Mouse (Mus musculus) midbrain, embryonic 15.5 days (tissue): ENCODE results near the gene Chpf. TPM values are rescaled to one million over a fixed set of nuclear protein-coding genes. Genes with fewer than 3 reads are reported as not detected.

Source experiments
- ATAC-seq: fragments of 200-750 bp; cut with Nextera tagmentation; replicated peaks from 2 replicates; pipeline ENCODE4 v1.8.0; 2017; ENCODE audit warnings: moderate TSS enrichment
- H3K27ac ChIP-seq: fragments of 300-500 bp; sonication (generic); 2 replicates; pipeline ENCODE4 v1.5.1; 2015; ENCODE audit warnings: mild to moderate bottlenecking, inconsistent platforms
- H3K27me3 ChIP-seq: fragments of 300-500 bp; sonication (generic); replicated peaks from 2 replicates; pipeline ENCODE4 v1.6.1; 2015; ENCODE audit warnings: inconsistent platforms
- H3K36me3 ChIP-seq: fragments of 300-500 bp; sonication (generic); replicated peaks from 2 replicates; pipeline ENCODE4 v1.6.1; 2015; ENCODE audit warnings: inconsistent platforms
- H3K4me1 ChIP-seq: fragments of 300-500 bp; sonication (generic); 2 replicates; pipeline ENCODE4 v1.6.1; 2015; ENCODE audit warnings: inconsistent platforms
- H3K4me2 ChIP-seq: fragments of 300-500 bp; sonication (generic); 2 replicates; pipeline ENCODE4 v1.6.1; 2015; ENCODE audit warnings: inconsistent platforms, mild to moderate bottlenecking, moderate library complexity
- H3K4me3 ChIP-seq: fragments of 300-500 bp; sonication (generic); 2 replicates; pipeline ENCODE4 v1.5.1; 2015; ENCODE audit warnings: mild to moderate bottlenecking, inconsistent platforms
- H3K9ac ChIP-seq: fragments of 300-500 bp; sonication (generic); 2 replicates; pipeline ENCODE4 v1.6.1; 2015; ENCODE audit warnings: mild to moderate bottlenecking, inconsistent platforms
- H3K9me3 ChIP-seq: fragments of 300-500 bp; sonication (generic); 2 replicates; pipeline ENCODE4 v1.6.1; 2016; ENCODE audit warnings: inconsistent platforms
- WGBS: fragments of 180-500 bp; shearing (Covaris S2); methylation state at CpG from one replicate; pipeline ENCODE4 v1.1.7; 2015; ENCODE audit warnings: mixed read lengths; 5-methylcytosine and 5-hydroxymethylcytosine counted together
- polyA plus RNA-seq: library from polyadenylated mRNA; unstranded; fragments of >200 nt; fragmentation: Nextera tagmentation; extraction: Ambion mirVana; gene quantifications from 2 replicates; pipeline ENCODE4 v1.2.1, GENCODE M21; 2015

Gene Chpf
- polyA plus RNA-seq, 1 experiment from 2014 or later: 42.3 TPM

DNA sequence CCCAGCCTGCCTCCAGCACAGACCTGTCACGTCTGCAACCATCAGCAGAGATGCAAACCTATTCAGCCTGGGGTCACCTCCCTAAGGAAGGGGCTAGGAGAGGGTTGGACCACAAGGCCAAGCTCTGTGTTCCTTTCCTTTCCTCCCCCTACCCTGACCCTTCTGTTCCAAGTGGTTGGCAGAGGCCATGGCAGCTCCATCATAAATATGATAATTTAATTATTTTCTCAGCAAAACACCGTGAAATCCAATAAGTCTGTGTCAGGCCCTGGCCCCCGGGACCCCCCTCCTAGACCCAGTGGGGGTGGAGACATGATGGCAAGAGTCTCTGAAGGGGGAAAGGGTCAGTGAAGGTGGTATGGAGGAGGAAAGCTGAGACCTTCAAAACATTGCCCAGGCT is 34.9 kb downstream of the Chpf start:
- peaks cover 5% of the 10 kb centered on the region; the same call in 1 of the 2 replicates for H3K27me3 ChIP-seq
- H3K4me2 ChIP-seq: peak overlapping the region; percentile 34
- ATAC-seq: 0 out of 2 replicates have a peak, but pooled peaks have one; percentile 2

GRCm38 (mm10) chr1:75443247-75444024 is 35.7 kb downstream of the Chpf start:
- Histone ChIP-seq H3K9ac (no peak overlapping the region), H3K4me3 (no peak overlapping the region), H3K4me2 (peak overlapping the region; percentile 34), H3K36me3 (no peaks in the 10 kb centered on the region), H3K27me3 (no peaks in the 10 kb centered on the region), H3K27ac (peak overlapping the region; percentile 82), H3K4me1 (peaks cover 73% of the 10 kb centered on the region), H3K9me3 (no peaks in the 10 kb centered on the region)
- 11% methylated on average over 13 of the region's 13 CpGs for WGBS
- no peak for ATAC-seq

More for the DNA sequence above, 34.9 kb downstream of the Chpf start:
- Histone ChIP-seq H3K4me3 (no peak overlapping the region; the same call in 1 of the 2 replicates), H3K36me3 (no peaks in the 10 kb centered on the region), H3K9ac (peak overlapping the region; percentile 1; the same call in 1 of the 2 replicates), H3K9me3 (no peaks in the 10 kb centered on the region), H3K27ac (peak overlapping the region; percentile 82), H3K4me1 (peaks cover 76% of the 10 kb centered on the region)
- WGBS: 23% methylated on average over 3 of the region's 3 CpGs

DNA sequence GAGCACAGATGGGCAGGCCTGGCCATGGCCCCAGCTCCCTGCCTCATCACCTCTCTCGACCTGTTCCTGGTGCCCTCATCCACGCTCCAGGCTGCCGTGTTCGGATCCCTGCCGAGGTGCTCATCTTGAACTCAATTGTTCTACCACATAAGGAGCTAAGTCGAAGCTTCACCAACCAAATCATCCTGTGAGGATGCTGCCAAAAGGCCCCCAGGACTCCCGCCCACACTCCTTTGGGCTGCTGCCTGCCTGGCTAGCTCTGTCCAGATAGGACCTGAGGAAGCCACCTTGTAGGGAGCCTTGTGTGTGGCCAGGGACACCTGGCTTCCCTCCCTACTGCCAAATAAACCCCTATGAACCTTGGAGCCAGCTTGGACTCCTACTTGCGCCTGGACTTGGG is 36.3 kb downstream of the Chpf start:
- peak overlapping the region; percentile 82 for H3K27ac ChIP-seq
- no peak overlapping the region for H3K9ac ChIP-seq
- no peak for ATAC-seq
- peaks cover 67% of the 10 kb centered on the region for H3K4me1 ChIP-seq
- no peak overlapping the region for H3K4me3 ChIP-seq
- H3K9me3 ChIP-seq: no peaks in the 10 kb centered on the region
- H3K4me2 ChIP-seq: no peak overlapping the region
- 12% methylated on average over 8 of the region's 8 CpGs for WGBS
- no peaks in the 10 kb centered on the region for H3K36me3 ChIP-seq
- no peaks in the 10 kb centered on the region for H3K27me3 ChIP-seq

DNA sequence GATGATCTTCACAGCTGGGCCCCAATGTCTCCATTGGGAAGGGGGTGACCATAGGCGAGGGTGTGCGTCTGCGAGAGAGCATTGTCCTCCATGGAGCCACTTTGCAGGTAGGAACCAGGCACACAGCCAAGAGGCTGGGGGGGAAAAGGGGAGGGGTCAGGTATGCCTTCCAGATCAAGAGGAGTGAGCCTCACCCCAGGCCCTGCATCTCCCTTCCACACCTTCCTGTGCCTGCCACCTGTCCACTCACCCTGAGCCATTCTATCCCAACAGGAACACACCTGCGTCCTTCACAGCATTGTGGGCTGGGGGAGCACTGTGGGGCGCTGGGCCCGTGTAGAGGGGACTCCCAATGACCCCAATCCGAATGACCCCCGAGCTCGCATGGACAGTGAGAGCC is 36.9 kb downstream of the Chpf start:
- WGBS: 79% methylated on average over 9 of the region's 9 CpGs
- H3K27me3 ChIP-seq: no peaks in the 10 kb centered on the region
- no peak overlapping the region for H3K4me2 ChIP-seq
- ATAC-seq: no peak
- H3K9ac ChIP-seq: no peak overlapping the region
- H3K9me3 ChIP-seq: no peaks in the 10 kb centered on the region
- peaks cover 65% of the 10 kb centered on the region for H3K4me1 ChIP-seq
- no peak overlapping the region for H3K4me3 ChIP-seq
- peak overlapping the region; percentile 82; the same call in 1 of the 2 replicates for H3K27ac ChIP-seq
- H3K36me3 ChIP-seq: no peaks in the 10 kb centered on the region

DNA sequence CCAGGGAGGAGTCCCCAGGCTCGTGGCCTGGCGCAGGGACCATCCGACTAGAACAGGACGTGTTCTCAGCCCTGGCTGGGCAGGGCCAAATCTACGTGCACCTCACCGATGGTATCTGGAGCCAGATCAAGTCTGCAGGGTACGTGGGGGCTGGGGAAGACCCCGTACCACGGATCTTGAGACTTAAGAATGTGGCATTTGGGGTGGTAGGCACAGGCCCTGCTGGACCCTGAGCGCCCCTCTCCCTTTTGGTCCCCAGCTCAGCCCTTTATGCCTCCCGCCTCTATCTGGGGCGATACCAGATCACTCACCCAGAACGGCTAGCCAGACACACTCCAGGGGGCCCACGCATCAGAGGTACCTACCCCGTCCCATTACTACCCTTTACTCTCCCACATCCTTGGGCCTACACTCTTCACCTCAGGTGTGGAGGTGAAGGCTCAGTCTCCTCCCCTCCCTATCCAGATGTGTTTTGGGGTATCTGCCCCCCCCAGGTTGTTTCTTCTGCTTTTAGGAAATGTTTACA is 37.6 kb downstream of the Chpf start:
- Histone ChIP-seq H3K4me1 (peaks cover 65% of the 10 kb centered on the region), H3K27ac (no peak overlapping the region), H3K36me3 (no peaks in the 10 kb centered on the region), H3K4me2 (no peak overlapping the region), H3K9ac (no peak overlapping the region), H3K9me3 (no peaks in the 10 kb centered on the region), H3K4me3 (no peak overlapping the region), H3K27me3 (no peaks in the 10 kb centered on the region)
- 80% methylated on average over 15 of the region's 15 CpGs for WGBS
- ATAC-seq: no peak

GRCm38 (mm10) chr1:75440661-75441060 is 38.4 kb downstream of the Chpf start:
- no peak for ATAC-seq
- no peak overlapping the region for H3K27ac ChIP-seq
- 88% methylated on average over 7 of the region's 7 CpGs for WGBS
- H3K36me3 ChIP-seq: no peaks in the 10 kb centered on the region
- peaks cover 61% of the 10 kb centered on the region for H3K4me1 ChIP-seq
- no peaks in the 10 kb centered on the region for H3K9me3 ChIP-seq
- no peak overlapping the region for H3K4me3 ChIP-seq
- no peaks in the 10 kb centered on the region for H3K27me3 ChIP-seq
- no peak overlapping the region for H3K9ac ChIP-seq
- H3K4me2 ChIP-seq: no peak overlapping the region

DNA sequence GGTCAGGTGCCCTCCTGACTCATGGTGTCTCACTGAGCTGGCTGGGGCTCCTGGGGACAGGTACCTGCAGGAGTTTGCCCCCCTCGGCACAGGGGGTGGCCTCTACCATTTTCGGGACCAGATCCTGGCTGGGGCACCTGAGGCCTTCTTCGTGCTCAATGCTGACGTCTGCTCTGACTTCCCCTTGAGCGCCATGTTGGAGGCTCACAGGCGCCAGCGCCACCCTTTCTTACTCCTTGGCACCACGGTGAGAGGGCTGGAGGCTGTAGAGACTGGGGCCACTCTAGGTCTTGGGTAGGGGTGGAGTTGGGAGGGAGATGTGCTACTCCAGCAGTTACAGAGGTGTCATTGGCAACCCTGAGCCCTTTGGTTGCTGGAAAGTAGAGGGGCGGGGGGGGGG is 40.3 kb downstream of the Chpf start:
- no peak overlapping the region for H3K4me2 ChIP-seq
- H3K27ac ChIP-seq: no peak overlapping the region
- no peak overlapping the region for H3K4me3 ChIP-seq
- no peak for ATAC-seq
- no peaks in the 10 kb centered on the region for H3K36me3 ChIP-seq
- H3K9me3 ChIP-seq: no peaks in the 10 kb centered on the region
- peaks cover 46% of the 10 kb centered on the region for H3K4me1 ChIP-seq
- H3K27me3 ChIP-seq: no peaks in the 10 kb centered on the region
- WGBS: 80% methylated on average over 8 of the region's 9 CpGs
- H3K9ac ChIP-seq: no peak overlapping the region

DNA sequence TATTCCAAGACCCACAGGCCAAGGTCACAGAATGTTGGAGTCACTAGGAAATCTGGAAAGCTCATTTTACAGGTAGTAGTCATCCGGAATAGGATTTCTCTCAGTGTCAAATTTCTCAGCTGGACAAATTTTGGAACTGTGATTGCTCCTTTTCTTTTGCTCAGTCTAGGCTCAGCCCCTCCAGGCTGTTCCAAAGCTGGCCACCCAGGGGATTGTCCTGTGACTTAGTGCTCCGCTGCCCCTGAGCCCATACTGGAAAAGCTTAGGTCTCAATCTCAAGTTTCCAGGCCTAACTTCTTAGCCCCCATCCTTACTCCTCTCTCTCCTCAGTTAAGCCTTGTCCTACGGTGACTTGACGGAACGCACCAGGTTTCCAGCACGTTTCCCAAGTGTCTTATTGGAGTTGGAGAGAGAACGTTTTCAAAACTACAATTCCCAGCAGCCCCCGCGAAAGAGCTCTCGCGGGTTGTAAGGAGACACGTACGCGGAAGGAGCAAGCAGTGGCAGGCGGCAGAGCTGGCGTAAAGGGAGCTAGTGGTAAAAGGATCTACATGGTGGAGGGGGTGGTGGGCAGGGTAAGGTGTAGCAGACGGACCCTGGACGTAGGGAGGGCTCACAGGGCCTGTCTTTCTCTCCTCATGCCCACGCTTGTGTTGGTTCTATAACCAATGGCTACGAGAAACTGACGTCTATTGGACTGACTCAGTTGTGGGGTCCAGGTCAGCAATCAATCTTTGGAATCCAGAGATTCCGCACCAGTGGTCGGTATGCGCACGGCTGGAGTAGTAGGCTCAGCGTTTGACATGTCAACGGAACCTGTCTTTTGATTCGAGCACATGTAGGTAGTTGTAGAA is 43.4 kb downstream of the Chpf start, which contains the start of gene Gmppa:
Gene Gmppa (plus strand): TSS at position 456 of the 854 bp plus-strand sequence.
- Histone ChIP-seq H3K4me1 (peaks cover 25% of the 10 kb centered on the region), H3K36me3 (no peaks in the 10 kb centered on the region), H3K4me2 (peak within 1 kb of the TSS; percentile 66), H3K9ac (peak within 1 kb of the TSS; percentile 61), H3K27ac (peak within 1 kb of the TSS; percentile 80), H3K27me3 (no peaks in the 10 kb centered on the region), H3K9me3 (no peaks in the 10 kb centered on the region), H3K4me3 (peak within 1 kb of the TSS; percentile 61)
- ATAC-seq: peak; percentile 82
- WGBS: 6% methylated on average over 28 of the region's 28 CpGs

DNA sequence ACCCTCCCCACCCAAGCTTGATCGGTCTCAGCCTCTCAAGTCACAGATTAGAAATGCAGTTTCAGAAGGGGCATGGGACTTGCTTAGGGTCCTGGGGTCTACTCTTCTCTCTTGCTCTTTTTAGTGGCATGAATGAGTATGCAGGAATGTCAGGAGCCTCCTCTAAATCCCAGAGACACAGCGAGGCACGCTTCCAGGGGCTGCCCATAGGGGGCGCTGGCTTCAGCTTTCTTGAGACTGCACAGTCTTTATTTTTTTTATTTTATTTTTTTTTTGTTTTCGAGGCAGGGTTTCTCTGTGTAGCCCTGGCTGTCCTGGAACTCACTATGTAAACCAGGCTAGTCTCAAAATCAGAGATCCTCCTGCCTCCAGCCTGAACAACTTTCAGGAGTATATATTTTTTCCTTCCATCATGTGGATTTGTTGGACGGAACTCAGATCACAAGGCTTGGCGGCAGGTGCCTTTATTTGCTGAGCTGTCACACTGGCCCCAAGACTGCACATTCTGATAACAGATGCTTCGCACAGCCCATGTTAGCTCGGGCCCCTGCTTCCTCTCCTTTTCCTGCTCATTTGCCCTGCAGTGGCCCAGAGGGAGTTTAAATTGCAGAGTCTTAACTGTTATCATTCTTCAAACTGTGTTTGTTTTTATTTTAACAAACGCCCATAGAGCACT is 53.2 kb downstream of the Chpf start:
- no peak overlapping the region for H3K9ac ChIP-seq
- no peak overlapping the region for H3K4me3 ChIP-seq
- no peak overlapping the region for H3K4me2 ChIP-seq
- peaks cover 34% of the 10 kb centered on the region for H3K27me3 ChIP-seq
- no peaks in the 10 kb centered on the region for H3K9me3 ChIP-seq
- H3K36me3 ChIP-seq: no peaks in the 10 kb centered on the region
- ATAC-seq: no peak
- peaks cover 21% of the 10 kb centered on the region for H3K4me1 ChIP-seq
- no peak overlapping the region for H3K27ac ChIP-seq
- 33% methylated on average over 10 of the region's 10 CpGs for WGBS
